Mouse (Mus musculus): ENCODE measurements around the gene Stpg4.

The Stpg4 gene

DNA sequence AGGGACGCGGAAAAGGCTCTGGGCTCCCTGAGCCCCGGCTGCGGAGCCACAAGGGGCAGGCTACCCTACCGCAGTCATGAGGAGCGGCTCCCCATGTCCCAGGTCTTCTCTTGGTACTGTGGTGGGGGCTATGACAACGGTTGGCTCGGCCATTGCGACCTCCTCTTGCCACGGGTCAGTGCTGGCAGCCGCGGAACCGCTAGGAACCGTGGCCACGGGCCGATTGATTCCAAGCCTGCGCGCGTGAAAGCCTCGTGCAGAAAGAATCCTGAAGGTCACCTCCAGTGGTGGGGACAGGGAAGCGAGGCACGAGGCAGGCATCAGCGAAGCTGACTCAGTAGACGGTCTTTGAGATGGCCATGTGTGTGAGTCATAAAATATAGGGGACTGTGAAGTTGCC, at the start of gene Stpg4:
Gene Stpg4, minus strand, starts transcription at position 231 of the 400 bp plus-strand sequence.
- DNase-seq (ENCODE audit: low spot score) = no peak

DNA sequence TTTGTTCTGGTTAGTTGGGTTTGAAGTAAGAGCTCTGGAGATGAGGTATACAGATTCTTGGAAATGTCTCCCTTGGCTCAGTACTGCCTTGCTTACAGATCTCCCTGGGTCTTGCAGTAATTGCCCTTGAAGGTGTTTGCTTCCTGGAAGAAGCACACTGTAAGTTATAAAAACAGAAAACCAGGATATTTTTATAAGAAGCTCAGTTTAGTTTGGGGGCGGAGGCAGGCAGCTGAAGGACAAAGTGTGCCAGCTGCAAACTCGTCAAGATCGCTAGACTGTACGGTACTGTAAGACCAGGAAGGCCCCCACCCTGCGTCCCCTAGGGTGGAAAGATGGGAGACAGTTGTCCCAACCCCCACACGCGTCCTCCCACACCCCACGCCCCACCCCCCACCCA, 47.8 kb upstream of the Stpg4 start:
- DNase-seq (ENCODE audit: low spot score) = no peak

DNA sequence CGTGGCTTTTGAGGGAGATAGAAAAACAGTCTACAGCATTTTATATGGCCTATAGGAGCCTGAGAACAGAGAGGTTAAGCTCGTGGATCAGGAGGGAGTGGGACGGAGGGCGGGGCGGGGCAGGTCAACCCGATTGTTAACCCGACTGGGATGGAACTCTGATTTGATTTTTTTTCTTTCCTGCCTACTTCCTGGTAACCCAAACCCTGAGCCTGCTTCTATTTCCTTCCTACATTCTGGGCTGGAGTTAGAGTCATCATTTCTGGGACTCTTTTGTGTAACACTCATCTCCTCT, 46.9 kb upstream of the Stpg4 start:
- DNase-seq (ENCODE audit: low spot score) = no peak

DNA sequence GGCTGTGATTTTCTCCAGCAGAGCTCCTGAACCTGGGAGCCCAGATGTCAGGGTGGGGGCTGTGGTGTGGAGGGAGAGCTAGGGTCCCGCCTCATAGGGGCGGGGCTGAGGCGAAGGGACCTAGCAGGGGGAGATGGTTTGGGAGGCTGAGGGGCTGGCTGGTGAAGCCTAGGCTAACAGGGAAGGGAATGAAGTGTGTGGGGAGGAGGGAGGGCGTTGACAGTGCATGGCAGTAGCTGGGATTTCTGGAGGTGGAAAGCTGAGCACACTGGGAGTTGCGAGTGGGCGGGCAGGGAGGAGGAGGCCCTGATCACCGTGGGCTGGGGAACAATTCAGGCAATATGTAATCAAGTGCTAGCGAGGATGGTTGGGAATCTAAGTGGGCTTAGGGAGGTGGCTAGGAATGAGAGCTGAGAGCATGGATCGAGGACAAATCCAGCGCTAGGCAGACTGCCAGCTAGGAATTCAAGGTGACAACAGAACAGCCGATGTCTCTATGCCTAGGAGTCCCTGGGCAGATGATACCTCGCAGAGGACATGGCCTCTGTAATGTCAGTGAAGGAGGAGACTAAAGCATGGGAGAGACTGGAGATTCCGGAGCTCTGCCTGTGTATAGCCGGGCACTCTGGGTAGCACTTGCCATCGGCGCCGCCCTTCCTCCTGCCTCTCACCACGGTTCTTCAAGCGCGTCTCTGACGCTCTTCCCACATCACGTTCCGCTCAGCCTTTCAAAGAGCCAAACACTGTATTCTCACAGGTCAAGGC, 46.4 kb upstream of the Stpg4 start:
- no peak for DNase-seq (ENCODE audit: low spot score)

DNA sequence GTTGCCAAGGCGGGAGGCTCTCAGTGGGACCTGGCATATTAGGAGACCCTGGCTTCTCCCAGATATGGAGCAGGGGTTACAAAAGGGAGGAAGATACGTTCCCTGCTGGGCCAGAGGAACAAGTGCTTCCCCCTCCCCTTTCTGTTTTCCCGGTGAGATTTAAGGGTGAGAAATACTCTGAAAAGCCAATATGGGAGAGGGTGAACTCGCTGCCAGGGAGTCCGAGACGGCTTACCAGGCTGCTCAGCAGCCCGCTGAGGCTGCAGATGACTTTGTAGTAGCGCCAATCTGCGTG, 45.8 kb upstream of the Stpg4 start:
- no peak for DNase-seq (ENCODE audit: low spot score)

DNA sequence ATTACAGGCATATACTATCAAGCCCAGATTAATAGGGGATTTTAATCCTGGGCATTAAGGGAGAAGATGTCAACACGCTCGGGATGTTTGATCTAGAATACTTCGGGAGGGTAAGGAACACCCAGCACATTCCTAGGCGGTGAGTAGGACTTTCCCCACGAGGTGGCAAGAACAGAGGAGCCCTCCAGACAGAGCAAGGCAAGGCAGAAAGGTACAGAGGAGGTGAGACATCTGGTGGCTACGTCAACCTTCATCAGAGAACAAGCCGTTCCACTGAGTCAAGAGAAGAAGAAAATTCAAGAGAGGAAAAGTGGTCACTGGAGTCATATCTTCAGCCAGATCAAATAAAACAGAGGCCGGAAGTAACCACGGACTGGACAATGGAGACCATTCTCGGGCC, 45.3 kb upstream of the Stpg4 start:
- no peak for DNase-seq (ENCODE audit: low spot score)

DNA sequence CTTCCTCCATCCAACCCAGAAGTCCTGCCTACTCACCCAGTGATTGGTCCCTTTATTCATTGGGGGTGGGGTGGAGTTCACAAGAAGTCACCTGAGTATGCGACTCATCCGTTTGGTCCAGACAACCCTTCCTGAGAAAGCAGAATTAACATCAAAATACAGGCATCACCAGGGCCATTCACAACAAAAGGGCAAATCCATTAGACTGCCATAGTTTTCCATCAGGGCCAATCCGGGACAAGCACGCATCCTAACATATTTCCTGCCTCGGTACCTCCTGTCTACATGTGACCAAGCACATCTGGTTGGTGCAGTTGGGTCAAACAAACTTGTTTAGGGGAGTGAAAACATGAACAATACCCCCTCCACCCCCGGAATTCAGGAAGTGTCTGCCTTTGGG, 44.1 kb upstream of the Stpg4 start:
- DNase-seq (ENCODE audit: low spot score) = no peak

DNA sequence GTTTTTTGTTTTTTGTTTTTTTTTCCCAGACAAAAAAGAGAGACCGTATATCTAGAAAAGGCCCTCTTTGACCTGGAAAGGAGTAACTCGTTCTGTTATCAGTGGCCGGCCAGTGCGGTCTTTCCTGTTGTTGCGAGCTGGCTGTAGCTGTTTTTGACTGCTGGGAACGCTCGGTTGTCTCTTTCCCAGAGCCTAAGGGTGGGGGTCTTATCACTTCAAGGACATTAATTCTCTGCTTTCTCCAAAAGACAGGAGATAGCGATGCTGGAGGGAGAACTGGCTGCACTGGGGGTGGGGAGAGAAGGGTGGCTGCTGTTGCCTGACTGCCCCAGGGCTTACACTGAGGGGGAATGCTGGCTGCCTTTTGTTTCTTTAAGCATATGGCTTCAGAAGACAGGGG, 43.3 kb upstream of the Stpg4 start:
- DNase-seq (ENCODE audit: low spot score) = no peak

DNA sequence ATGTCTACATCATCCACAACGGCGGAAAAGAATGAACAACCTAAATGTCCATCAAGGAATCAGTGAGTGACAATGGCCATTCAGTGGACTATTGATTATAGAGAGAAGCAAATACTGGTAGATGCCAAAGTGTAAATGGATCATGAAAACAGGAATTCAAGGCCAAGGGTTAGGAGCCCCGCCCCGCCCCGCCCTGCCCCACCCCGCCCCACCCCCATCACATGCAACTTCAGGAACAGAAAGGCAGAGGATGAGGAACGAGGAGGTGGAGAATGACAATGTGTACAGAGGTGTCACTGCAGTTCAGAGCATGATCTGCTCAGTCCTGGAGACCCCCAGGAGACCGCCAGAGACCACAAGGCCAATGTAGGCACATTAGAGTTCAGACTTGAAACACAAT, 42.7 kb upstream of the Stpg4 start:
- DNase-seq (ENCODE audit: low spot score) = no peak

DNA sequence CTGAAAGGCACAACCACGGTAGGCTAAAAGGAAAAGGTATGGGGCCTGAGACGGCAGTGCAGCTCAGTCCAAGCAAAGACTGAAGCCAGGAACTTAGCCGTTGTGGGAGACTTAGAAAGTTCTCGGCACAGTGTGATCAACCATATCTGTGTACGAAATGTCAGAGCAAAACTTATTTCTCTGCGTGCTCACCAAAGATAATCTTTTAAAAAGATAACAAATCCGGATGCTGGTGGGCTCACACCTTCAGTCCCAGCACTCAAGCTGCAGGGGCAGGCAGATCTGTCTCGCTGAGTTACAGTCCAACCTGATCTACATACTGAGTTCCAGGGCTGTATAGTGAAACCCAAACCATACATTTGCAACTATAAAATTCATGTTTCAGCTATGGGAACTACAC, 41.9 kb upstream of the Stpg4 start:
- DNase-seq (ENCODE audit: low spot score) = no peak

DNA sequence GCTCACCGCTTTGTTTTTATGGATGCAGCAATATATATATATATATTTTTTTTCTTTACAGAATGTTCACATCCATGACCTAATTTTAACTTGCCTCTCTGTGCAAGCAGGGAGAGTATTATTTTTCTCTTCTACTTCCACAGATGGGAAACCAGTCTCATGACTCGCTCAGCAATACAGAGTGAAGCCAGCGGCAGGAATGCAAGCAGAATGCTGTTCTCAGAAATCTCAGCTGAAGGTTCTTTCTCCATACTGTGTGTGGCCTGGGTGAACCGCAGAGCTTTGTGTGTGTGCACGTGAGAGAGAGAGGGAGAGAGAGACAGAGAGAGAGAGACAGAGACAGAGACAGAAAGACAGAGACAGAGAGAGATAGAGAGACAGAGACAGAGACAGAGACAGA, 41.1 kb upstream of the Stpg4 start:
- DNase-seq (ENCODE audit: low spot score) = no peak

DNA sequence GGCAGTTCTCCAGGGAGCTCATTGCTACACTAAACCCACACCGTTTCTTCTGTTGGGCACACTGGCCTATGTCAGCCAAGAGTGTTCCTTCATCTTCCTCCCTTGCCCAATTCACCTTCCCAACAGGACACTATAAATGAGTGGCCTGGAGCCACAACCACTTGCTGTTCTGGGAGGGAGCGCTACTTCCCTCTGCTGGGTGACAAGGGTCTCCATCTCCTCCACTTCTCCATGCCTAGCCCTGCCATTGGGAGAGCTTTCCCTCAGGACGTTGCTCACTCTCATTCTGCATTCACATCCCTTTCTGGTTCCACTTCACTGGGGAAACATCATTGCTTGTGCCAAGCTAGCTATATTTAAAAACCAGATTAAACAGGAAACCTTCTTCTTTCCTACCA, 34.0 kb upstream of the Stpg4 start:
- no peak for DNase-seq (ENCODE audit: low spot score)

DNA sequence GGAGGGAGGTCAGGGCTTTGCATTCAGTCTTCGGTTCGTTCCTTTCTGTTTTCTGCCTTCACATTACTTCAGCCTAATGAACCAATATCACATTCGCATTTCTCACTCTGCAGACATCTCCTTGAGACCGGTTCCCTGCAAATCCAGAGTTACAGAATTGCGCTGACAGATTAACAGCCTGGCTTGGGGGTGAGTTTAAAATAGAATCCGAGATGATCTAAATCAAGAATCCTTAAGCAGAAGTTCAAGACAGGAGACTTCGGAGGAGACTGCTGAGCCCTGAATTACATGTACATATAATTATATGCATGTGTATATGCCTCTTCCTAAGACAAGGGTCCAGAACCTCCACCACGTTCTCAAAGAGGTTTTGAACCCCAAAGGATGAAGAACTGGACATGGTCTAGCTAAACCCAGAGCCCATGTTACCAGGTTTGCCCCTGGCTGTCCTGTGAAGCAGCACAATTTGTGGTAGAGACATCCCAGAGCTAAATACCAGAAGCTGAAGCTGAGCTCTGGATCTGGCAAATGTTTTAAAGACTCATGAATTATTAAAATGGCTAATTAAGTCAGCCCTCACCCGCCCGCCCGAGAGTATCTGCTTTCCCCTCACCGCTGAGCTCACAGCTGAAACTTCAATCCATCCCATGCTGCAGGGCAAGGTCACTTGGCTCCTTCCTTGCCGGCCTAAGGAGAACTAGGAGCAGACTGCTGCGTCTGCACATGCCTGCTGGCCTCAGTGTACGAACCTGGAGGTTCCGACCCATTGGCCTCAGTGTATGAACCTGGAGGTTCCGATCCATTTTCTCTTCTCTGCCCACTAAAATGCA, 33.3 kb upstream of the Stpg4 start:
- DNase-seq (ENCODE audit: low spot score) = no peak

DNA sequence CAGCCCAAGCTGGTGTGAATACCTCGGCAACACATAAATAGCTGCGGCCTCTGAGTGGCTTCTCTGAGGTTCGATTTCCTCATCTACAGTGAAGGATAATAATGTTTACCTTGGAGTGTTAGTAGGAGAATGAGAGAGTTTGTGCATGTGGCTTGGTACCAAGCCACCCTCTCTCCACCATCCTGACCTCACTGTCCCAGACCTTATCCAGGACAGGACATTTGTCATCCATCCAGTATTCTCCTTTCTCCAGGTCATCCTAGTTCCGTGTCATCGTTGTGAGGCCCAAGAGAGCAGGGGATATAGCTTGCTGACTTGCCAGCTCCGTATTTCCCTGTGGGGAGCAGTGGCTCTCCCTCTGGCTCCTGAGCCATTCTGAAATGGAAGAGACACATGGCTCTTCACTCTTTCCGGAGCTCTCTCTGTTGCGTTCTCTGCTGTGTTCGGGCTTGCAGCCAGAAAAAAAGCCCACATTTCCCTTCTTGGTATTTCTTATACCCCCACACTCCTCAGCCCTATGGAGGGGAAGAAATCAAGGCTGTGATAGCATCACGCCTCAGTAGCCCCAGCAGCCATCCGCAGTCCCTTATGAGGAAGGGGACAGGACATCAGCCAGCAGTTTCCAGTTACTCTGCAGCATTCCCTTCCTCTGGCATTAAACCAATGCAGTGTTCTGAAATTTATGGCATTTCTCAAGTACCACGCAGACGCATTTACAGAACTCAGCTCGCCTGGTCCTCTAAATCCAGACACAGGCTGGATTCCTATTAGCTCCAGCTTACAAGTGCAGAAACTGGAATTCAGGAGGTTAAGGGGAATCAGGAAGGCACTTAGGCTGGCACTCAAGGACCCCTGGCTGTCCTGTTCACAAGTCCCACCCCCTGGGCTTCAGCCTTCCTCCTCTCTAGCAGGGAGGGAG, 32.5 kb upstream of the Stpg4 start:
- DNase-seq (ENCODE audit: low spot score) = no peak

DNA sequence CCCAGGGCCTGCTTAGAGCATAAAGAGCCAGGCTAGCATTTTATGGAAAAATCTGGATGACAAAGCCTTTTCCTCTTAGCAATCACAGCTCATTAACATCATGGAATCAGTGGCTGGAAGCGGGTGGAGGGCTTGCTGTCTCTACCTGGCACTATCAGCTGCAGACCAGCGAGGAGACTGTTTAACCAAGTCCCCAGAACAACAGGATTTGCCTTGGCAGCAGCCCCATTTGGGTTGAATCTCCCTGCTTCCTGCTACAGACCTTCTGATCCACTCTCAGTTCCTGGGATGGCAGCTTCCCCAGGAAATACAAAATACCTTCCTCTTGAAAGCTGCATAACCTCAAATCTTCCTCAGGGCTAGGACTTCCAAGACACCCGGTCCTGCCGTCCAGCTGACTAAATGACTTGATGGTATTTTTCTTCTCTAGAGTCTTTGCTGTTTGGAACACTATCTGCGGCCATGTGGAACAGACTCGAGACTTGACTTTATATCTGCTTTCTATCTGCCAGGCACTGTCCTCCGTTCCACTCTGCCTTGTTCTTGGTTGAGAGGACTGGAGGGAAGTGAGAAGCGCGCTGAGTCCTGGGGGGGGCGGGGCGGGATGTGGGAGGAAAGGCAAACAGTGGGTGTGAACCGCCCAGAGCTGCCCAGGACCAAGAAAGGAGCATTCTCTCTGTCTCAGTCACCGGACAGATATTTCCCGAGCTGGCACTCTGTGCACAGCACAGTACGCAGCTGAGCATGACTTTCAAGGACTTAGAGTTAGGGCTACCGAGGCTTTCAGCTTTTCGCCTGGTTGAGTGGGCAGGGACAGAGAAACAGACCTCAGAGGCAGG, 31.6 kb upstream of the Stpg4 start:
- no peak for DNase-seq (ENCODE audit: low spot score)

DNA sequence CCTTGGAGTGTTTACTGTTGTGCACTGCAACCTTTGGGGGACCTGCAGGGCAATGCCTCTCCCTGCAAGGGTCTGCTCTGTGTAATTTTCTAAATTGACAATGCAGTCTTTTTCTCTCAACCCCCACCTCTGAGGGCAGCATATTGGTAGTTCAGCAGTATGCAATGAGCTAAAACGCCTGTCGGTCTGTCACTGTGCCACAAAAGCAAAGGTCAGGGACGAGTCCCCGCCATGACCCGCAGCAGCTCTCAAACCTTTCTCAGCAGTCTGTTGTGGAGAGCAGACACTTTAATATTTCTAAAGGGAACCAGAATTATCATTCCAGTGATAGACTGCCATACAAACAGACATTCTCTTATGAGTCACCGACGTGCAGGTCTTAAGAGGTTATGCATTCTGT, 30.4 kb upstream of the Stpg4 start:
- DNase-seq (ENCODE audit: low spot score) = no peak

DNA sequence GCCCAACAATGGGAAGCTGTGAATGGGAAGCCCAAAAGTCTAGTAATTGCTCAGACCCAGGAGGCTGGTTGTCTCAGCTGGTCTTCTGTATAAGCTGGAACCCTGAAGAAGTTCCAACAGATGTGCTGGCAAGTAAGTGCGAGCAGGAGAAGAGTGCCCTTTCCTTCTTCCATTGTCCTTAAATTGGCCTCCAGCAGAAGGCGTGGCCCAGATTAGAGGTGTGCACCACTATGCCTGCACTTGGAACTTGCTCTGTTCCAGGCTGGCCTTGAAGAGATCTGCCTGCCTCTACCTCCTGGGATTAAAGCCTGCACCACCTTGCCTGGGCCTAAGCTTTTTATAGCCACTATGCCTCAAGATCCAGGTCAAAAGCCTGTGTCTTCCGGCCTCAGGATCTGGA, 26.6 kb upstream of the Stpg4 start:
- no peak for DNase-seq (ENCODE audit: low spot score)

DNA sequence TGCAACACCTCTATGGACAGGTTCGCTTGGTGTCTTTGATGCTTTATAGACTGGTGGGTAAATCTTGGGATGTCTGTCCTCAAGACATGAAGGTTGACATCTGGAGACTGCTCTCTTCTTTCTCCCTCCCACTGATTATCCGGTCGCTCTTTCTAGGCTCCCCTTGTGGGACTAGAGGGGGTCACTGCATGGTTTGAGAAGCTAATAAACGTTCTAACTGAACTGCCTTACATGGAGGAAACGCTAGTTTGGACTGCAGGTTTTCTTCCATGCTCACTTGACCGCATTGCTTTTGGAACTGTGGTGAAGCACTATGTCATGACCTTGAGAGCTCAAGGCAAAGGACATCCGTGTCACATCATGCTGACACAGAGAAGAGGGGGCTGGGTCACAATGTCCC, 25.8 kb upstream of the Stpg4 start:
- DNase-seq (ENCODE audit: low spot score) = no peak

DNA sequence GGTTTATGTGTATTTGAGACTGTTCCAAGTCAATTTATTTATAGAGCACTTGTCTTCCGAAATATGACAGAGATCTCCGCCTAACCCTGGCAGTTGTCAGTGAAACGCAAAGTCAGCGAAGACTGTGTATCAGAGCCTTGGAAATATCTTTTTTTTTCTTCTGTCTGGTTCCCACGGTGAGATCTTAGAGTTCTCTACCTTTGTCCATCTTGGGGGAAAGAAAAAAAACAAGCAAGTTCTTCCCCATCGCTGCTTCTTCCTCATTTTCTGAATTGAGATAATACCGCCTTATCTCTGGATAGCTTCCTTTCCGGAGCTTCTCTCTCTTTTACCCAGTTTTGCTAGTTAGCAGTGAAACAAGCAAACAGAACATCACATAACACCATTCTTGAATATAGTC, 21.3 kb upstream of the Stpg4 start:
- DNase-seq (ENCODE audit: low spot score) = no peak

DNA sequence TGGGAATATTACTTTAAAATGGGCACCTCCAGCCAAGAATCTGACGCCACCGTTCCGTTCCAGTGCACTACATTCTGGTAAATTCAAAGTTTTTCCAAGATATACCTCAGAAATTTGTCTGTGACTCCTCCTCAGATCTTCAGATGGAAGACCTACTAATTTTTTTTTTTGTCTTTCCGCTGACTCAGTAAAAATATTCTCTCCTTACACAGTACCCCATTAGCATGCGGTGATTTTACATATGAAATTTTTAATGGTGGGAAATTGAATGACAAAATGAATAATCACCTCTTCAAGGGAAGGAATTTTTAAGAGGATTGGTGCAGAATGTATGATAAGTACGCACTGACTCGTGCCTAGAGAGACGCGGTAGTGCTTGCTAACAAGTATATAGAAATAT, 20.8 kb upstream of the Stpg4 start:
- no peak for DNase-seq (ENCODE audit: low spot score)

DNA sequence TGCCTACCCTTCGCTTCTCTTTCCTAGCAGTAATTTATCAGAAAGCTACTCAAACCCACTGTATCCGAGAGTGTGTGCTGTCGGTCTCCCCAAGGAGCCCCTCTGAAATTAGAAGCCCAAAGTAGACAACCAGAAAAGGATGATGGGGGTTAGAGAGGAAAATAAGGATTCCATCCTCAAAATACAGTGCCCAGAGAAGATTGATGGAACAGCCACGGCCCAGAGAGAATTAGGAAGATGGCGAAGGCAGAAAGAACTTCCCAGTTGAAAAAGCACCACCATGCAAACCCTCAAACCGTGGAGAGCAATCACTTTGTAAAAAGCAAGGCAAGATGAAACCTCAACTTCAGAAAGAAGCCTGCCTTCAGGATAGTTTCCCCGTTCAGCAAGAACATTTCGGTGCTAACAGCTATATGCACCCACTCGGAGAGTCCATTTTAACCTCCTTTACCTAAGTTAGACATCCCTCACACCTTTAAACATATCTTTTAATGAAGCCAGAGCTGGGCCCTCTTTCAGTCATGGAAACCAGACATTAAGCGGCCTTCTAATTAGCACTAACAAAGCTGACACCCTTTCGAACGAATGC, 20.2 kb upstream of the Stpg4 start:
- DNase-seq (ENCODE audit: low spot score) = no peak

Measured in spleen, adult 12 weeks (tissue).